Mouse (Mus musculus): ENCODE results near the gene 2010106E10Rik.
A peak's percentile ranks its signal among the peaks of the same experiment; 100 is the strongest.

2010106E10Rik gene

GRCm38 (mm10) chrX:112494974-112495373 is at the start of gene 2010106E10Rik:
2010106E10Rik (plus strand) TSS chrX:112495274.
- no peak for DNase-seq (ENCODE audit: low spot score)

GRCm38 (mm10) chrX:112505651-112506050 is 10.6 kb downstream of the 2010106E10Rik start:
- DNase-seq (ENCODE audit: low spot score), result no peak

- DNase-seq (ENCODE audit: low spot score), result peak; percentile 4
Measured at GRCm38 (mm10) chrX:112524755-112525154, 29.7 kb downstream of the 2010106E10Rik start.

- DNase-seq (ENCODE audit: low spot score), result no peak
Measured at GRCm38 (mm10) chrX:112543115-112543514, 48.0 kb downstream of the 2010106E10Rik start.

- DNase-seq (ENCODE audit: low spot score), result no peak
Measured at GRCm38 (mm10) chrX:112567716-112568115, 72.6 kb downstream of the 2010106E10Rik start.

GRCm38 (mm10) chrX:112600511-112601305 is 105.6 kb downstream of the 2010106E10Rik start, which contains the start of gene Zfp711:
Zfp711 (plus strand) TSS chrX:112600526.
- DNase-seq (ENCODE audit: low spot score), result peak; percentile 37

GRCm38 (mm10) chrX:112601306-112602120 is 106.4 kb downstream of the 2010106E10Rik start:
- DNase-seq (ENCODE audit: low spot score), result peak; percentile 4
